Mouse (Mus musculus) layer of hippocampus, adult 8-10 months (tissue): ENCODE data around the gene Emp2. TPM values are rescaled to one million over a fixed set of nuclear protein-coding genes. Genes with fewer than 3 reads are reported as not detected.

Source experiments
- DNase-seq, 2 experiments: peaks; one replicate each; pipeline ENCODE4 v3.0.0; 2022; ENCODE audit warnings: low spot score in 2 of 2
- total RNA-seq, 4 experiments: library from RNA; stranded (reverse); gene quantifications; 2 replicates each; pipeline ENCODE4 v1.2.4; 2022

Emp2 gene
- 10 to 100 TPM; 13.1 to 15.5 (median 14.5) TPM for total RNA-seq

DNA sequence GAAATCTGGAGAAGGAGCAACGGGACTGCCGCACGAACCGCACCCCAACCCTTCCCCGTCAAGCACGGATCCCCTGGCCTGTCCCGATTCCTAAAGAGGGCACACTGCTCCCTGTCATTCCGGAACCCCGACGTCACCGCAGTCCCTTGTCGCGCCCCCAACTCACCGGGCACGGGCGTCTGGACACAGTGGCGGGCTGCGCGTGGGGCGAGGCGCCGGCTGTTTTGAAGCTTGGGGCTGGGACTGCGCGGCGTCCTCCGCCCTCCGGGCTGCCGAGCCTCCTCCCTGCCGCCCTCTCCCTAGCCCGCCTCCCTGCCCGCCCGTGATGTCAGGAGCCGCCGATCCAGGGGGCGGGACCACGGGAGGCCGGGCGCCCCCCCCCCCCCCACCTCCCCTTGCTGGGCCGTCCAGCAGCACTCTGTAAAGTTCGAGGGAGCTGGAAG is at the start of gene Emp2:
TSS of gene Emp2 (minus strand) at position 323 of the 443 bp plus-strand sequence.
- DNase-seq = no peak

DNA sequence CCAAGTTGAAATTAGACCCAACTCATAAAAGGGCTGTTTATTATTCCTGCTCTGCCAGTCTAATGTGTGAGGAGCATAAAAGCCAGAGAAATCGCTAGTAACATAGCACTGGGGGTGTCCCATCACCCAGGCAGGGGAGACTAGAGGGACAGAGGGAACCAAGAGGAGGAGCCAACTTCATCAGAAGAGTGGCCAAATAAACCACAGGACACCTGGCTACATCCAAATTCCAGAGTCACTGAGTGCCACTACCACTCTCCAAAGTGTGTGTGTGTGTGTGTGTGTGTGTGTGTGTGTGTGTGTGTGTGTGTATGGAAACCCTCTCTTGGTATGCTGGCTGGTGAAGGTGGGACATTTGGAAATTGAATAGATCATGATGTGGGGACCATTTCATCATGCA is 49.3 kb upstream of the Emp2 start:
- DNase-seq = no peak

DNA sequence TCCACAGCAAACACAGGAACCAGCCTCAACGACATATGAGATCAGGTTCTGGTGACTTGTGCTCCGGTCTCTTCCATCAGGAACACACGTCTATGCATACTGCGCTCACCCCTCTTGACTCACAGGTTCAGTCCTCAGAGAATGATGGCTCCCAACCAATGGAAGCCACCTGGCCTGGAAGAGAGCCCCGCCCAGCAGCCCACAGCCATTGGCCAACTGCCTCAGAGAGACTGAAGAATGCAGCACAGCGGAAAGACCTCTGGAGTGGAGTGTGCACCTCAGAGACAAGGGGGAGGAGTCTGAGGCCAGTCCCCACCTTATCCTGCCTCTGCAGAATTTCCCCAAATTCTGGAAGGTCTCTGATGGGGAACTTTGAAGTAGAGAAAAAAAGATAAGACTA is 45.5 kb upstream of the Emp2 start:
- DNase-seq = no peak

DNA sequence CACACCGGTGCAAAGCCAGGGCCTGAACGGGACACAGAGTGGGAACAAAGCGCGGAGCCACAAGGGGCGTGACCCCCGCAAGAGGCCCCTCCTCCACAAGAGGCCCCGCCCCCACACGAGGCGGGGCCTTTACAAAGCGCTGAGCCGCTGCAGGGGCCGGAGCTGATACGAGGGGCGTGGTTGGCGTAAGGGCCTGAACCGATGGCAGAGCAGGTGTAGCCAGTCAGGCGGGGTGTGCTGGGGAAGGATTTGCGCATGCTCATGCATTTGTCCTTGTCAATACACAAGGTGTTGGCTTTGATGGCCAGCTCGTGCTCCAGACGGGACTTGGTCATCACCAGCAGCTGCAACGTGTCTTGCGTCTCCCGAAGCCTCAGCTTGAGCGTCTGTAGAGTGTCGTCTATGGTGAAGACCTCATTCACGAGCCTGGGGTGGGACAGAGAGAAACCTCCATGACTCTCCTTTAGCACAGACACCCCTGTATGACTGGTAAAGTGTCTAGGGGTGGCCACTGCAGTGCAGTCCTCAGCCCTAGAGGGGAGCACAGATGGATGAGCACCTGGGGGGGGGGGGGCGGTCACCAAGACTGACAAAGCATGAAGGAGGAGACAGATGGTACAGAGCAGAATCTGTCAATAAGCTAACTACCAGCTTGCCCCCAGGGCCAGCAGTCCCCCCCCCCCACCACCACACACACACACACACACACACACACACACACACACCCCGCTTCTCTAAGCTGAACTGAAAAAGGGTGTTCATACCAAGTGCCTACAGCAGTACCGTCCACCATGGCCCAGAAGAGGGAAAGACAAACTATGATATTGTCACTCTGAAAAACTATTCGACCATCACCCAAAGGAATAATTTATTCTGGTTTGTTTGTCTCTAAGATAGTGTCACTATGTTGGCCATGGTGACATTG is 44.5 kb upstream of the Emp2 start:
- no peak for DNase-seq

DNA sequence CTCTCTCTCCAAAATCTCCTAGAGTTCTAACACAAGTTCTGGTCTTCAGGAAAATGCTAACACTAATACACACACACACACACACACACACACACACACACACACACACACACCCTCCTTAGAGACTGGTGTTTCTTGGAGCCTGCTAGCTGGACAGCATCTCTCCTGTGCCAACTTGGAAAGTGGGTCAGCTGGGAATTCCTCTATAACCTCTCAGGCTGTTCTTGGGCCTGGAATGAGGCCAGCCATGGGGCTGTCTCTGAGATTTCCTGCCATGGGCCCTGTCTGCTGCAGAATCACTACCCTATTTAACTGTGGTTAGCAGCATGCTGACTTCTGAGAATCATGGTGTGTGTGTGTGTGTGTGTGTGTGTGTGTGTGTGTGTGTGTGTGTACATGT is 41.2 kb upstream of the Emp2 start:
- peak; percentile 29 to 31 for DNase-seq

DNA sequence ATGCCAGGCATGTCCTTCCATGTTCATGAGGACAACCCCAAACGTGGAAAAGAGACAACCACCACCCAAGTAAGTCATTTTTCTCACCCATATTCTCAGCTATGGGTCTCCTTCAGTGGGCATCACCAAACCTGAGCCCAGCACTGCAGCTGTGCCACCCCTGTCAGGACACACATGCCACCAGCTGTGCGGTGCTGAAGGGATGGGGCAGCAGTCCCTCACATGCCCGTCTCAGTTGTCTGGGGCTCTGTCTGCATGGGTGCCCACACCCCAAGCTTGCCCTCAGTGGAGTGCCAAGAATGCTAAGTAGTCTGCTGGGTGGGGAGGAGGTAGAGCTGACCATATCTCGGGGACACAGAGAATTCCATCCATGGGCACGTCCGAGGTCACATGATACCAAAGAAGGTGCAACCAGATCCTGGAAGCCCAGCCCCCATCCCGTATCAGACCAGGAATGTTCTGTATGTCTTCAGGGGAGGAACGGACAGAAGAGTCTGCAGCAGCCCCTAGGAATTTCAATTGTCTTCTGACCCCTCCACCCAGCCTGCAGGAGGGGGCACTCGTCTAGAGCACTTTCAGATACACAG is 37.4 kb upstream of the Emp2 start:
- no peak for DNase-seq

DNA sequence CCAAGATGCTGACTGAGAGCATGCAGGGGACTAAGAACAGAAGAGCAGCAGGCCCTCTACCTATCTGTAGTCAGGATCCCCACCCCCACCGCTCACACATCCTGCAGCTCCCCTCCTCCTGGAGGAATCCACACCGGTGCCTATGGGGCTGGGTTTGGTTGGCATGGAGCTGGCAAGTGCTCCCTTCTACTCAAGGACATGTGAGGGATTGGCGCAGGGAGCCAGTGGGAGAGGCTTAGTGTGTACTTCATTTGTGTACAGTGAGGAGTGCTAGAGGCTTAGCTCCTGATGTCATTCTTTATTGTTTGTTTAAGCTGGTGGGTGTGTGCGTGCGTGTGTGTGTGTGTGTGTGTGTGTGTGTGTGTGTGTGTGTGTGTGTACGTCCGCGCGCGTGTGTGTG is 36.1 kb upstream of the Emp2 start:
- no peak for DNase-seq

DNA sequence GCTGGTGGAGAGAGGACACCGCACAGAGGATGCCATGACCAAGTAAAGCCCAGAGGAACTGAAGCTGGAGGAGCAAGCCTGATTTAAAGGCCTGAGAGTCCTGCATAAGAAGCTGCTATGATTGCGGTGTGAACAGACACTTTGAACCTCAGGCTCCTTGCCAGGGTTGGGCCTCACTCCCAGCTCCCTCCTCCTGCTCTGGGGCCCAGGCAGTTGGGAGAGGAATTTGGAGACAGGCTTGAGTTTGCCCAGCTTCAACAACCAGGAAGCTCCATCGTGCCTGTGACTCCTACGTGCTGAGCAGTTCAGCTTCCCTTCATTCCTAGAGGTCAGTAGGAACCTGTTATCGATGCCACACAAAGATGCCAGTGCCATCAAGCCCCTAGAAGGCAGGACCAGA is 35.7 kb upstream of the Emp2 start:
- DNase-seq = no peak

DNA sequence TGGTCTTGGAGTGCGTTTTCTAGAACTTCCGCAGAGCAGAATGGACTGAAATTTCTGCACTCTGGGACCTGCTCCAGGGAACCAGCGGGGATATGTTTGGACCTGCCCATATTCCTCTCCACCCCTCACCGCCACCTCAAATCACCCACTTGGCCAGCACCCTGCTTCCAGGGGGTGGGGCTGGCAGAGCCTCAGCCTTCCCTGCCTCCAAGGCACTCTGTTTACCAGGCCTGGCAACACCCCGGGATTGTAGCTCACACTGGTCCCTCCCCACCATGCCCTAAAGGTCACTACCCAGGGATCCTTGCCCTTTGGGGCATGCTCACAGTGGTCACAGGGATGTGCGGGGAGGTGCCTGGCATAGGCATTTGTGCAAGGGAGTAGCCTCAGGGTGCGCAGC is 33.8 kb upstream of the Emp2 start:
- DNase-seq = no peak

DNA sequence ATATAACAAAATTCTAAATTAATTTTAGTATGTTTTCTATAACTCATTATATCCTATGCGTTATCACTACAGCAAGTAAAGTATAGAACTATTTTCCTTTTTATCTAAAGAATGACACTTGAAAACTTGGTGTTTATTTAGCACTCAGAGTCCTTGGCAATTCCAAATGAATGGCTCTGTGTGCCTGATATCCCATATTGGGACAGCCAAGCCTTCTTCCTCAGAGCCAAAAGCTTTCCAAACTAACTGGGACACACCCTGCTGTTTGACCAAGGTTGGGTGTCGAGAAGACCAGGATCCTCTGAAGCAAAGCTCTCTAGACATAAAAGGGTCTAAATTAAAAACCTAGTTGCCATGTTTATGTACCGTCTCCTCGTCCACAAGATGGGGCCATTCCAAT is 27.3 kb upstream of the Emp2 start:
- DNase-seq = no peak

DNA sequence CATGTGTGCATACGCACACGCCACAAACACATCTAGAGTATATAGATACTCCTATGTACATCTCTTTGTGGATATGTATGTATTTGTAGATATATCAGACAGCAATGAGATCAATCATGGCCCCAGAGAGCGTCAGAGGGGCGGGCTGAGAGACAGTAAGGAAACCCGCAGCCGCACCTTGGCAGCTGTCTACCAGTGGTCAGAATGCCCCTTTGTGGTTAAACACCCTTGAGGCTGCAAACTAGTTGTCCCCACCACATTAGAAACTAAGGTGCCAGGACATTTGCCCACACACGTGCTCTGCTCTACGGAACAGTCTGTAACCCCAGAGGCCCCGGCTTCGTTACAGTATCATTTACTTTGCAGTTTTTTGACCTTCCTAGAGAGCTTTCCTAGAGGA is 26.2 kb upstream of the Emp2 start:
- no peak for DNase-seq

DNA sequence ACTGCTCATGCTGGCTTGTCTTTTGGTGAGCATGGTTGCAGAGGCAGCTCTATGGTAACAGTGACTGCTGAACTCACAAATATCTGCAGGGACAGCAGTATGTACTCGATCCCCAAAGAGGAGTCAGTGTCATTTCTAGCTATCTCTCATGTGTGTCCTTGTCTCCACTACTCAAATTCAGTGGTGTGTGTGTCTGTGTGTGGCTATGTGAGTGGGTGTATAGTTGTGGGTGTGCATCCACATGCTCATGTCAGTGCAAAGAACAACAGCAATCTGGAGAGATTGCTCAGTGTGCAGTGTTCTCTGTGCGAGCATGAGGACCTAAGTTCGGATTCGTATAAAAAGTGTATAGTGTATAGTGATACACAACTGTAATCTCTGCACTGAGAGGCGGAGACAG is 24.8 kb upstream of the Emp2 start:
- peak; percentile 52 to 64 for DNase-seq

DNA sequence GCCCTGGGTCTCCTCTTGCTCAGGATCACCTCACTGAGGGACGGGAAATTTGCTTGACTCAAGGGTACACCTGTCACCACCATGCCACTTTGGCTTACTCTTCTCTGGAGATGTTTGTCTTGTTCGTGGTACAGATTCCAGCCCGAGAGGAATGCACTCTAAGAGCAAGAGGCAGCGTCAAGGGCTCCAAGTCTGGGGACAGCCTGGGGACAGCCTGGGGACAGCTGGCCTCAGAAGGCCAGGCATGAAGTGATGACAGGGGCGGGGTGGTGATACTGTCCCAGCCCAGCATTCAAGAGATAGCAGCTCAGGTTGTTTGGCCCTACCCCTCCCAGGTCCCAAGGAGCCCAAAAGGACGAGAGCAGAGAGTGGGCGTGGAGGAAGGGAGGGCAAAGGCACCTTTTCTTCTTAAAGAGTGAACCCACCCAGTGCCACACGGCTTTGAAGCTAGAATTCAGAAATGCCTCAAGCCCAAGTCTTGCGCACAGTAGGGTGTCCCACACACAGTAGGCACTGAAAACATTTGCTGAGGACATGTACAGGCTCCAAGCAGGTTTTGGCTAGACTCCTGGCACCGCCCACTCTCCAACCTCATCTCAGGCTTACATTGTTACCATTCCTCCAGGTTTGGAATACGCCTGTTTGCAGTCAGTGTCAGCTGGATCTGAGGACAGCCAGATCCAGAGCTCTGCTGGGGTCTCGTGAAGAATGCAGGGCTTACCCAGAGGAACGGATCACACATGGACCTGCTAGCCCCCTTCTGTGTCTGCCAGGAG is 23.8 kb upstream of the Emp2 start:
- DNase-seq = peak; percentile 21 to 36

DNA sequence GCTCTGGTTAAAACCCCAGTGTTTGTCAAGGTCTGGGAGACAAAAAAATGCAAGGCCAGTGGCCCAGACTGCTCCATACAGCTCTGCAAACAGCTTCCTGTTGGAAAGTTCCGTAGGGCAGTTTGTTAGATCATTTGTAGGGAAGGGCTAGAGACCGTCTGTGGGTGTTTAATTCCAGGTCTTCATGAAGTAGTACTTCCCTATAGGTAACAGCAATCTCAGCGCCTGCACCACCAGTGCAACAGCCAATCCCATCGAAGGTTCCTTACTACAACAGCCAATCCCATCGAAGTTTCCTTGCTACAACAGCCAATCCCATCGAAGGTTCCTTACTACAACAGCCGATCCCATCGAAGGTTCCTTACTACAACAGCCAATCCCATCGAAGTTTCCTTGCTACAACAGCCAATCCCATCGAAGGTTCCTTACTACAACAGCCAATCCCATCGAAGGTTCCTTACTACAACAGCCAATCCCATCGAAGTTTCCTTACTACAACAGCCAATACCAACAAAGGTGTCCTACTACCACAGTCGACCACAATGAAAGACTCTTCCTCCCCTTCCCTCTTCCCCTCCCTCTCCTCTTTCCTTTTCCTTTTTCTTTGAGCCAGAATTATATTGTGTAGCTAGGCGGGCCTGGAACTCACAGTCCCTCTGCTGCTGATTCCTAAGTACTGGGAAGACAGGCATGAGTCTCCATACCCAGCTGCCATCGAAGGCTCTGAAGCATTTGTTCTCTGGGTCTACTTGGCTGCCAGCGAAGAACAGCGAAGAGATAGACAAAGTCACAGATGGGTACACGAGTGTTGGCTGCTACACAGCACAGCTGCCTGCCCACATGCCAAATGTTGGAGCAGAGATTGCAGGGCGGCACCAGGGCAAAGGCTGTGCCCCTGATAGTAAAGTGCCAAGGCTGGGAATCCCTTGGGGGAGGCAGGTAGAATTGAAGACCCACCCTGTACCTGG is 23.0 kb upstream of the Emp2 start:
- peak; percentile 29 to 53 for DNase-seq

DNA sequence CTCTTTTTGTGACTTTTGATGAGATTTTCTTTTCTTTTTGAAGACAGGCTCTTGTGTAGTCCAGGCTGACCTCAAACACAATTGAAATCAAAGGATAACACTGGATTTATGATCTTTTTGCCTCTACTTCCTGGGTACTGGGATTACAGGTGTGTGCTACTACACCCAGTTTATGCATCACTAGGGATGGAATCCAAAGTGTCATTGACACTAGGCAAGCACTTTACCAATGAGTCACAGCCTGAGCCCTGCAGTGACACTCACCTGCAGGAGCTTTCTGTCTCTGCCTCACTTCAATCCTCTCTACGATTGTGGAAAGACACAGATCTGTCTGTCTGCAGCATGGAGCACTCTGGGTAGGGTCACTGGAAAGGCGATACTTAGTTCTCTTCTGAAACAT is 22.2 kb upstream of the Emp2 start:
- no peak for DNase-seq

DNA sequence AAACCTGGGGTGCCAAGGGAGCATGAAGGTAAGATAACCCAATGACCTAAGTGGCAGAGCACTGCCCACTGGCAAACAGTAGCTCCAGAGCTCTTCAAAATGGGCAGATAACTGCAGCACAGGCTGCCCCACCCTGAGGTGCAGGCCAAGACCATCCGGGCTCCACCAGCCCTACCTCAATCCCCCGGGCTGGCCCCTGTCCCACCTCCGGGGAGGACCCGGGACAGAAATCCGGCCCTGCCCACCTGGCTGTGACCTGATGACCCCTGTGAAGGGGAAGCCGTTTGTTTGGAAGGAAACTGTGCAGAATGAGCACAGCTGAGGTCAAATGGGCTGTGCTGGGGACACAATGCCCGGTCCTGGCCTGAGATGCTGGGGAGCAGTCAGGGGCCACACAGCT is 19.0 kb upstream of the Emp2 start:
- DNase-seq = no peak

DNA sequence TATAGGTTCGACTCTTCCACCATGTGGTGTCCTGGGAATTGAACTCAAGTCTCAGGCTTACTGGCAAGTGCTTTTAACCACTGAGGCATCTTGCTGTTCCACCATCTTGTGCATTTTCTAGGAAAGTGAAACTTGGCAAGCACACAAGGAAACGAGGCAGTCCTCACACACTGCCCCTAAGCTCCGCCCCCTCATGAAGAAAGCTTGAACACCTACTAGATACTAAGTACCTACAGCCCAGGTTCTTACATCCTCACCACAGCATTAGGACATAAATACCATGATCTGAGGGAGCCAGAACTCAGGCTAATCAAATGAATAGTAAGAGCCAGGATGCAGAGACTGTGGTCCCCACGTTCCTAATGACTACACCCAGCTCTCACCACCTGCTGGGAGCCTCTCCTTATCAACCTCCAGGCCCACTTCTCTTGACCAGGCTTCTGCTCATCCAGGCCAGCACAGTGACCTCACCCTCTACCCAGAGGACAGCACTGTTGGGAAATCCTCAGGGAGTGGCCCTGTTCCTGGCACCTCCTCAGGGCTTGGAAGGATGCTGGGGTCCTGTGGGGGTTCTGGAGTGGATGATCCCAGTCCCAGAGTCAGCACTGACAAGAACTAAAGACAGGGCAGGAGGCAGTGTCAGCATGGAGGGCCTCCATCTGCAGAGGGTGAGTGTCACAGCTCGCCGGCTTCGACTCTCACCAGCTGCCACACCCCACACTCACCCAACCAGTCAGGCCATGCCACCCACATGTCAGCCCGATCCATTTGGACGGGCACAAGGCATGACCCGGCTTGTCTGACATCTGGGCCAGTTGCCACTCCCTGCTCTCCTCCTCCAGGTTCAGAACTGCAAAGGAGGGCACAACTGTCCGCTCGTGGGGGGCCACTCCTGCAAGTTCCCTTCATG is 17.1 kb upstream of the Emp2 start:
- DNase-seq = no peak

DNA sequence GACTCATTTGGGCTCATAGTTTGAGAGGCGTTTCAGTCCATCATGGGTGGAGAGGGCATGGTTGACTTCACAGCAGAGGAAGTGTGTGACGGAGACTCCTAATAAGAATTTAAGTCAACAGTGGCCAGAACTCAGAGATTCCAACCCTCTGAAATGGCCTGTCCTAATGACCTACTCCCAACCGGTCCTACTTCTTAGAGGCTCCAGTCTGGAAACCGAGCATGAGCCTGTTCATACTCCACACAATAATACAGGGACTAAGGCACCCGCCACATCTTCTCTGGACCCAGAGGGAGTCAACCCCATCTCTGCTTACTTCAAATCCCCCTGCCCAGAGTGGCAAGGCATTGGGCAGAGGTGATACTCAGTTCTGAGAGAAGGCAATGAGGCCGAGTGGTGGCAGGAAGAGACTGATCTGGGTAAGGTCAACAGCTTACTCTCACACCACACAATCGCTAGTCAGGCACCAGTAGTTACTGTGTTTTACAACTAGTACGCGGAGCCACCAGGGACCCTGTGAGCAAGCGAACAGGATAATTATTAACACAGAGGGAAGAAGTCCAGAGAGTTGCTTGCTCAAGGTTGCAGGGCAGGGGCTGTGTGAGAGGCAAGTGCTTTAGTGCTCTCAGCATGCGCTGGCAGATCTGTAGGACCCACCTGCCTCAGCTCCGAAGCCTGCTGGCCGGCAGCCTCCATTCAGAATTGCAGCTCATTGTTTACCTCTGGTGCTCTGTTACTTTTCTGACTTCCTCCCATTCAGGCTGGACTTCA is 14.0 kb upstream of the Emp2 start:
- no peak for DNase-seq

DNA sequence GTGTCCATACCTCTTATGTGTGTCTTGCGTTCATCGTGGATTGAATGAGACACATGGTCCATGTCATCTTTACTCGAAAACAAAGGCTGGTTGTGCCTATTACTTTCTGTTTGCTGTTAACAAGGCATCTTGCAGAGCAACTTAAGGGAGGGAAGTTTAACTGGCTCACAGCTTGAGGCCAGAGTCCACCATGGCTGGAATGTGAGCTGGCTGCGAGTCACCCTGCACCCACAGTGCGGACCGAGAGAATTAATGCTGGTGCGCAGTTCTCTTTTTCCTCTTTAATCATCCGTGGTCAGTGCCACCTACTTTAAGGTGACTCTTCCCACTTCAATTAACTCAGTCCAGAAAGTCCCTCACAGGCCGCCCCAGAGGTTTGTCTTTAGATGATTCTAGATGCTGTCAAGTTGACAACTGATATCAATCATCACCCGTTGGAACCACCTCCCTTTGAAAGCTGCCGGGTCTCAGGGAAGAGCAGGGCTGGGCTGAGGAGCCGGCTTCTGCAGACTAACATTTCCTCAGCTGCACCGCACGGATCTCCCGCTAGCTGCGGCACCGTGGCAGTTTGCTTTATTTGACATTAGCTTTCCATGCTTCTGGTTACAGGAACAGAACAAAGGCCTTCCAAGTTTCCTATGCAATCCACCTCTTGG is 6.3 kb upstream of the Emp2 start:
- DNase-seq = no peak
